Mouse (Mus musculus): ENCODE measurements around the gene Slc22a20.
A peak's percentile ranks its signal among the peaks of the same experiment; 100 is the strongest.

The Slc22a20 gene

DNA sequence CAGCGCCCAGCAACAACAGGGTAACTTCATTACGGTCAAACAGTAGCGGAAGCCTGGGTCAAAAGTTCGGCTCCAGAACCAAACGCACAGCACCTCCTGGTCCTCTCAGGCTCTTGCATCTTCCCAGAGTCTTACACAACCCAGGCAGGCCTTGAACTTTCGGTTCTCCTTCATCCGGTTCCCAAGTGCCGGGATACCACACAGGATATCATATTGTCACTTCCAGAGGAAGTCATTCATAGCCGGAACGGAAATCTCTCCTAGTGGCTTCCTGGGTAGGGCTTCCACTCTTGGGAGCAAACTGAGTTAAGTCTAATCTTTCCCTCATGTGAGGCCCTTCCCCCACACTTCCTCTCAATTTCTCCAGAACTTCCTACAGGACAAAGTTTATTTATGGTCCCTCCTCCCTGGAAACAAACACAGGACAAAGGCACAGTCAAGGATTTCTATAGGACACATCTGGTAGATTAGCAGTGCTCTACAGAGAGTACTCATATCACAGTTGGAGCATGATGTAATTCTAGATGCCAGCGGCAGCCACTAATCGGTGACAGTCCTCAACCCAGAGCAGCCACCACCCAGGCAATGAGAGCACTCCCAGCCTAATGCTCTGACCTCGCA is 33.8 kb downstream of the Slc22a20 start:
- DNase-seq (ENCODE audit: low spot score in 2 of 2), result no peak

DNA sequence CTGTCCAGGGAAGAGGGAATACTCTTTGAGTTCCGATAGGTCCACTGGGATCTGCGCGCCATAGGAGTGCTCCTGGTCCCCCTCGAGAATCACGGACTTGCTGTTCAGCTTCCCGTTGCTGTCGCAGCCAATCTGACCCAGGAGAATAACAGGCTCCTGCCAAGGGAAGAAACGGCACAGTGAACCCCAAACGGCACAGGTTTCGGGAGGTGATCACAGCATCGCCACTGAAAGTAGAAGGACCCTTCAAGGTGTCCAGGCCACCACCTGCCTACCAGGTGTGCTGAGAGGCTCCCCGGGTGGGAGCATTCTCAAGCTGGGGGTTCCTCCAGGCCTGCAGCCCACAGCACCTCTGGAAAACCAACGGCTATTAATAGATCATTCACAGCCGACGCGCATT is 34.3 kb downstream of the Slc22a20 start:
- DNase-seq (ENCODE audit: low spot score in 2 of 2), result no peak

DNA sequence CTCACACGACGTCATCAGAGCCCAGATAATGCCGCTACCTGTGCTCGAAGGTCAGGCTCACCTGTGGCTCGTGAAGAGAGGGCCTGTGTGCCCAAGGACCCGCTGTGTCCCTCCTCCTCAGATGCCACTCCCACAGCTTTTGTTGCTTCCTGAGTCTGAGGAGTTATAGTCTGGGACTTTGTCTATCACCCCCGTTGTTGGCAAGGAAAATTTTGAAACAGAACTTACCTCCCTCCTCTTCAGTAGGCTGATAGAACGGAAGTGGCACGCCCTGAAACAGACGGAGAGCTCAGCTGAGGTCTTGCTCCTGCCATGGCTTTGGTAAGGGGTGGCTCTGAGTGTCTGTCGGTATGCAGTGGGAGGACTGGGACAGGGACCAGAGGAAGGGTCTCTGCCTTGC is 35.7 kb downstream of the Slc22a20 start:
- no peak for DNase-seq (ENCODE audit: low spot score in 2 of 2)

DNA sequence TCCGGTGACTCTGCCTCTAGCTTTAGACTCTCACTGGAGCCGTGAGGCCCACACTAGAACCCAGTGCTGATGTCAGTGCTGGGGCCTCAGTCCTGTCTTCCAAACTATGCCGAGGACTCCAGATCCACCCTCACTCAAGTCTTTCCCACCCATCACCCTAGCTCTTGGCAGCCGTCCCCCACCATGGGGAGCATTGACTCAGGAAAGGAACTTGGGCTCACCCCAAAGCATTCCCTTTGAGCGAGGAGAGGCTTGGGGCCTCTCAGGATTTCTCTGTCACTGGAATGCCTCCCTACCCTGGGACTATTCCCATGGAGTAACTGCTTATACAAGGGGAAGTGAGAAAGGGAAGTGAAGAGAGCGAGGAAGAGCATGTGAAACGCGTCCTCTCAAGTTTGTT is 40.1 kb downstream of the Slc22a20 start:
- DNase-seq (ENCODE audit: low spot score in 2 of 2), result no peak

DNA sequence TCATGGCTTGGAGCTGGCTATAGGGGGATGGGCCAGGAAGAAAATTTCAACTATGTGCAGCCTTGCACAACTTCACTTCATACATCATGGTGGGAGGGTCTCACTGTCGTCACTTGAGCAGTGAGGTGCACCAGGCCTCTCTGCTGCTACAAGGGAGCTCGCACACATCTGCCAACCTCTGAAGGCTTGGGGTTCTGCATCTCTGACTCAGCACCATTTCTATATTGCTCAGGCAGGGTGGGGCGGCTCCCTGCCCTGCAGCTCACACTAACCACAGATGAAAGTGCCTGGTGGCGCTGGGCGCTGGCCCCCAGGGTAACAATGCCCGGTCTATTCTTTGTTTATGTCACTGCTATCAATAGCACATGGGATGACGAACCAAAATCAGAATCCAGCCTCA is 40.9 kb downstream of the Slc22a20 start:
- DNase-seq (ENCODE audit: low spot score in 2 of 2), result no peak

DNA sequence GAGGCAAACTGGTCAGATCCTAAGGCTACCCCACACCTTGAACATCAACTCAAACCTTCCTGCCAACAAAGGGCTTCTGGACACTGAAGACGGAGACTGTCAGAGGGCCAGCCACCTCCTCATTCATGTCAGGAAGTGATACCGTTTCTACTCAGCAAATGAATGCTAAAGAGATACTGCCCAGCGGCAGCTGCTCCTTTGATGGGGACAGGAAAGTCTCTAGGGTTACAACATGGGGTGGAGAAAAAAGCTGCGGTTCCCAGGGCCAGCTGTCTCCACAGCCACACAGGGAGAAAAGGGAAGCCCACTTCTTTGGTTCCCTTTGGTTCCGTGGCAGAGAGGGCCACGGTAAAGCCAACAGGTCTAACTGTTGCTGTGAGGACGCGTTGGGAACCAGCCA is 41.8 kb downstream of the Slc22a20 start:
- no peak for DNase-seq (ENCODE audit: low spot score in 2 of 2)

DNA sequence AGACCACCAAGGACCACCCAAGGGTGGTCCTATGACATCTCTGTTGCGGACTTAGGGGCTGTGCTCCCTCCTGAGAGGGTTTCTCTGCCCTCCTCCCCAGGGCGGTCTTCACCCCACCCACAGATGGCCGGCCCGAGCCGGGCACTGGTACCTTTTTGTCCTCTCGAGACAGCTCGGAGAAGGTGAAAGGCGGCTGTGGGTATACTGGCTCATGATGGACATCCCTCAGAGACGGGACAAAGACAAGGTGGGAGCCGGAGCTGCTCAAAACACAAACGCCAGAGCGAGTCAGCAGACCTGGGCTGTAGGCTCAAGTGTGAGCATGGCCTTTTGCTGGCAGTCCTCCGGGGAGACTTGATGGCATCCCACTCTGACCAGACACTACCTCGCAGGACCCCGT is 42.5 kb downstream of the Slc22a20 start:
- peak in 1 of 2 experiments; percentile 60 for DNase-seq (ENCODE audit: low spot score in 2 of 2)

DNA sequence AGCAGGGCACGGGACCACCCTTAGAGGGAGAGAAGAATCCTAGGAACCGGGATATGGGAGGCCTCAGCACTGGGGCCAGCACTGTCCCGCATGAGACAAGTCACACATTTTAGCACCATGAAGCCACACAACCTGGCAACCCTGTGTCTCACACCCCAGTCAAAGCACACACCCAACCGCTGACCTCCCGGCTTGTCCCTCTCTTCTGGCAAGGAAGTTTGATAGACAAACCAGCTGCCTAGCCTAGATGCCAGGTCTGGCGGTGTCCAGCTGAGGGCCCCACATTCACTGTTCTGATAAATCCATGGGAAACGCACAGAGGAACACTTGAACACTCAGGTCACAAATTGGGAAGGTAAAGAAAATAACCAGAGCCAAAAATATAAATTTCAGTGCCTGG is 43.4 kb downstream of the Slc22a20 start:
- DNase-seq (ENCODE audit: low spot score in 2 of 2), result no peak

DNA sequence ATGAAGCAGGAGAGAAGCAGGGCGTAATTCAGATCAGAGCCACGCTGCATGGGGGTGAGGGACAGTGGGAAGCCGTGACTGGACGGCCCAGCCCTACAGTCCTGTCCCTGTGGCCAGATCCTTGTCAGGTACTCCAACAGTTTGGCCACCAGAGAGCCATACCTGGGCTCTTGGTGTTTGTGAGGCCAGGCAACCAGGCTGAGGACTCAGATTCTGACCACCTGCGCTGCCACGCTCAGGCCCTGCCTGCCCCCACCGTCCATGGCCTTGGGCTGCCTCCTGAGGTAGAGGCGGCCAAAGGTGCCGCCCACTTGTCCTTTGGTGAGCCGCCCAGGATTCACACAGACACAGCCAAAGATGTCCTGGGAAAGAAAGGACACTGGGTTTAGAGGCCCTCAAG is 45.3 kb downstream of the Slc22a20 start:
- DNase-seq (ENCODE audit: low spot score in 2 of 2), result no peak

DNA sequence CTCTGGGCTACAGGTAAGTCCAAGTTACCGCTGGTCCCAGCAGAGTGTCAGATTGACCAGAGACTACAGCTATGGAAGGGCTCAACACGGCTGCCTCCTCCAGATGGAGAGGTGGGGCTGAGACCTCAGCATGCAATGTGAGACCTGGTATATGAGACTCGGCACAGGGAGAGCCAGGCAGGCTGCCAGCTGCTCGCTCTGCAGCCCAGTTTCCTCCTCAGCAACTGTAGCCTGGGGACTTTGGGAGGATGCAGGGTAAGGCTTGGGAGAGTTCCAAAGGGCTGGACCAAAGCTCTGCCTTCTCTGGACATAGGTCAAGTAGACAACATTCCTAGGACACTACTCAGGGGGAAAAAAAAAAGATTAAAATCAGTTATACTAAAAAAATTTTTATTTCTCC is 45.8 kb downstream of the Slc22a20 start:
- DNase-seq (ENCODE audit: low spot score in 2 of 2), result no peak

DNA sequence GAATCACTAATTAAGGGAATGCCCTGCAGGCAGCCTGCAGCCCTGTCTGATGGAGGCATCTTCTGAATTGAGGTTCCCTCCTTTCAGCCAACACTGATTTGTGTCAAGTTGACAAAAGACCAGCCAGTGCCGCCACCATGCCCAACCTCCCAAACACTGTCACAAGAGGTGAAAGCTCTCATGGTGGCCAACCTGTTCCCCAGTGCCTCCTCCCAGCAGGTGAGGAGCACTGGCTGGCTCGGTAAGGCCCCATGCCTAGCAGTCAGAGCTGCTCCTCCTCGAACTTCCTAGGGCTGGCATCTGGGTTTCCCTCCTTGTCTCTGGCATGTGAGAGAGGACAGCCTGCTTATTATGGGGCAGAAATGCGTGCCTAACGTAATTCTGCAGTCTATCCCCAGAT is 46.2 kb downstream of the Slc22a20 start:
- no peak for DNase-seq (ENCODE audit: low spot score in 2 of 2)

DNA sequence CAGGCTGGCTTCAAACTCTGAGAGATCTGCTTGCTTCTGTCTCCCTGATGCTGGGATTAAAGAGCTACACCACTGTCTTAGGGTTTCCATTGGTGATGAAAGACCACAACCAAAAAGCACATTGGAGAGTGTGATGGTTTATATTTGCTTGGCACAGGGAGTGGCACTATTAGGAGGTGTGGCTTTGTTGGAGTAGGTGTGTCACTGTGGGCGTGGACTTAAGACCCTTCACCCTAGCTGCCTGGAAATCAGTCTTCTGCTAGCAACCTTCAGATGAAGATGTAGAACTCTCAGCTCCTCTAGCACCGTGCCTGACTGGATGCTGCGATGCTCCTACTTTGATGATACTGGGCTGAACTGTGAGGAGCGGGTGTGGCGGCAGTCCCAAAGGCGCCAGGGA is 47.4 kb downstream of the Slc22a20 start:
- no peak for DNase-seq (ENCODE audit: low spot score in 2 of 2)

DNA sequence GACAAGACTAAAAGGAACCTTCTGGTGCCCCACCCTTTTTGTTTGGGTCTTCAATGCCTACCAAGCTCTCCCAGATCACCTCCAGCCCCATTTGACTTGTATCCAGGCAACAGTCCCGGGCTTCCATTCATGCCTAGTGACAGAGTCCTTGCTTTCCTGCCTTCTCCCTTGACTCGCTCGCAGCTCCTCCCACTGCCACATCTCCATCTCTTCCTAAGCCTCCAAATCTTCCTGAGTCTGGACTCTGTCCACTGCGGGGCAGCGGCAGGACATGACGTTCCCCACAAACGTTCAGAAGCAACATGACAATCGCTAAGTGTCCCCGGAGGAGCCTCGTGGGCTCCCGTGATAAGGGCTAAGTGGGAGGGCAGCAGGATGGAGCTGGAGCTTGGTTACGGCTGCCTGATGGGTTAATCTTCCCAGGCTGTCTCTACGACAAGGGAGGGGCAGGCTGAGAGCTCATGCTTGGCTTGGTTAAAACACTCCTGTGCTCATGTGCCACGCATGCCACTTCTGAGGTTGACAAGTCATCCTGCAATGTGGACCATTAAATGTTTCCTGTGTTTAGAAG is 48.0 kb downstream of the Slc22a20 start:
- DNase-seq (ENCODE audit: low spot score in 2 of 2), result no peak

DNA sequence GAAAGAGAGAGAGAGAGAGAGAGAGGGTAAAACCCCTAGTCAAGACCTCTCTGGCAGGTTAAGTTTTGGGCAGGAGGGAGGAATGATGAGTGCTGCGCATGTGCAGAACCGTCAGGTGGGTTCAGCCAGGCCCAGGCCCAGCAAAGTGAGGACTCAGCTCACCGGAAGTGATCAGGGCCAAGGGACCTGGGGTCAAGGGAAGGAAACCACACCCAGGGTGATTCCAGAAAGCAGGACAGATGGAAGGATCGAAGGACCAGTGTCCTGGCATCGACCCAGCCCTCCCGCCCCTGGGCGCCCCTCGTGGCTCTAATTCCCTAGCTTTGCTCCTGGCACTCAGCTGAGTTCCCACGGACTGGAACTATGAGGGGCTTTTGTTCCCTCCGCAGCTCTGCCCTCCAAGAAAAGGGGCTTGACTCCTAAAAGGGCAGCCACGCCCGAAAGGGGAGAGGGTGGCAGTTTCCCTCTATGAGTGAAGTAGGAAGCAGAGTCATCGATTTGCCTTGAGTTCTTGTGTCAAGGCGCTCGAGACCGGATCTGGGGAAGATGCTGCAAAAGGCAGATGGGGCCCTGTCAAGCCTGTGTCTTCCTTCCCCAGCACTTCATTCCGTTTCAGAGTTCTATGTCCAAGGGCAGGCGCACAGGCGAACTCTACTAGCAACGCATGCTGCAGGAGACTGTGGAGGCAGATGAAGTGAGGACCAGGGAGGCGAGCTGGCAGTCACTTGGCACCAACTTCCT is 48.7 kb downstream of the Slc22a20 start:
- DNase-seq (ENCODE audit: low spot score in 2 of 2), result no peak

DNA sequence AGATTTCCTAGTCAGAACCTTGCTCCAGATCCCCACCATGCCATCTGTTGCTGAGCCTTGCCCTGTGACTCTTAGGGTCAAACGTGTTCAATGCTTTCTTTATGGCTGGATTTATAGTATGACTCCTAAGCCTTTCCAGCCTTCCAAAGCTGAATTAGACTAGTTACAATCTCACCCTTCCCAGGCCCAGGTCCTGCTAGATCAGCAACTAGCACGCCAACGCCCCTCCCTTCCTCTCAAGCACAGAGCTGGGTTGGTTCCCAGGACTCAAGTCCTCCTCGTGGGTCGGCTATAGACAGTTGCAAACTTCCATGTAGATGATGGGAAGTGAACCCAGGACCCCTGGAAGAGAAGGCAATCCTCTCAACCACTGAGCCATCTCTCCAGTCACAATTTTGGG is 50.3 kb downstream of the Slc22a20 start:
- no peak for DNase-seq (ENCODE audit: low spot score in 2 of 2)

DNA sequence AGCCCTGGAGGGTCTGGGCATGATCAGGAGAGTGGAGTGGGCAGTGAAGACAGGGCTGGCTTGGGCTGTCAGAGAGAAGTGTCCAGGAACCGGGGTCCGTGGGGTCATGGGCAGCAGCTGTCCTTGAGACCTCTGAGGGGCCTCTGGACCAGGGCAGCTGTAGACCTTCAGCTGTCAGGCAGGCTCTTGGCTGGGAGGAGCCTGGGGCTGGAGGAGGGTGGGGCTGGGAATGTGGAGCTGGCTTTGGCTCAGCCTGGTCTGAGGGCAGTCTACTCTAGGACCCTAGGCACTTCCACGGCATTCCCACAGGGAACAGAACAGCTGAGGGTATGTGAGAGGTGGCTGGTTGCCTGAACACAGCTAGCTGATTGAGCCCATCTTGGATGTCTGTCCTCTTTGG is 50.7 kb downstream of the Slc22a20 start:
- no peak for DNase-seq (ENCODE audit: low spot score in 2 of 2)

DNA sequence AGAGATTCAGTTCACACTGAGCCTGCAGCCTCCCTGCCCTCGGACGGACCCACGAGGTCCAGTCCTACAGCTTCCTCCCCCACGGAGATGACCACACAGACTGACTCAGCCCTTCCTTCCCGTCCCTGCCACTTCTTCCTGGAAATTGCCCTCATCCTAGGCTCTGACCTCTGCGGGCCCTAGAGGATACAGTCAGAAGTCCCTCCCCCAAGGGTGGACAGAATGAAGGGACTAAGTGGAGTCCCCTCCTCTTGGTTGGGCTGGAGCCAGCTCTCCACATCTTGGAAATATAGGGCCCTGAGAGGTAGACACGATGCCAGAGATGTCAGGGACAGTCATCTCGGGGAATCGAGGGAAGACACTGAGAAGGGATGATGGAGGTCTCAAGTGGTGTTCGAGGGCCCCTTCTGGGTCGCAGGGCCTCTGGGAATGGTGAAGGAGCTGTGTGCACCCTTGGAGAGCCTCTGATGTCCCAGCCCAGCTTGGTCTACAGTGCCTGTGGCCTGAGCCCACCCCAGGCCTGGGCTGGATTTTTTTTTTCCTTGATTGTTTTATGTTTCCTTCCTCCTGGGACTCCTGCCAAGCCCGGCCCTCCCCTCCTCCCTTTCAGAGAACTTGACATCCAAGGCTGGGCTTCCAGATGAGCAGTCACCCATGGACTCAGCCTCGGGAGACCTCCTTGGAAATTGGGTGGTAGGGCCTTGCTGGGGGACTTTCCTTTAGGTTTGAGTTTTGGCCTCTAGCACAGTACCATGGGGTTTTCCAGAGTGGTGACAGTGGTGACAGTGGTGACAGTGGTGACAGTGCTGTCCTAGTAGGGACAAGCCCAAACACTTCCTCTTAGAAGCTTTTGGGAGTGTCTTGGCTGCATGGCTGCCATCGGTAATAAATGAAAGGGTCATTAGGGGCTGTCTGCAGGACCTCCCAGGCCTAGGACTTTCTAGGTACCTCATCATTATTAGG is 56.0 kb downstream of the Slc22a20 start:
- DNase-seq (ENCODE audit: low spot score in 2 of 2), result peak in 1 of 2 experiments; percentile 40

DNA sequence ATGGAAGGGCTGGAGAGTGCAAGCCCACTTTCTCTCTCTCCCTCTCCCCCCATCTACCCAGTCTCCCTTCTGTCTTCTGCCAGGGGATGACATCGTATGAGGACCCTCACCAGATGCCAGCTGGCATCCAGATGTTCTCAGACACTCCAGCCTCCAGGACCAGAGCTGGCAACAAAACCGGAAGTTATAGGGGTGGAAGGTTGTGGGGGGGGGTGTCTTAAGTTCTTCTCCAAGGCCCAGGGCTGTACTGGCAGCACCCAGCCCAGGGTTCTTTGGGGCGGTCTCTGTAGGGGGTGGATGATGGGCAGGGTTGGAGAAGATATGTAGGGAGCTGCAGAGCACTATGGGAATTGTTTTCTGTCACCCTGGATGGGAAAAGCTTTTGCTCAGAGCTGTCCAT is 57.4 kb downstream of the Slc22a20 start:
- no peak for DNase-seq (ENCODE audit: low spot score in 2 of 2)

DNA sequence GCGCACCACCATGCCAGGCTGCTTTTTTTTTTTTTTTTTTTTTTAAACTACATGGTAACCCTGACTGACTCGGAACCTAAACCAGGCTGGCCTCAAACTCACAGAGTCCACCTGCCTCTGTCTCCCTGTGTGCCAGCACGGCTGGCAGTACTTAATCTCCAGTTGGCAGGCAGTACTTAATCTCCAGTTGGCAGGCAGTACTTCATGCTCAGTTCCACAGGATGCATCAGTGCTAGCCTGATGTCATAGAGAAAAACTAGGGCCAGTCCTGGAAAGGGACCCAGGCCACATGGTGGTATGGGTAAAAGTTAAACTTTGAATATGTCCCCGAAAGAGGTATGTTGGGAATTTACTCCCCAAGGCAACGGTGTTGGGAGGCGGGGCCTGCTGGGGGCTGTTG is 57.8 kb downstream of the Slc22a20 start:
- DNase-seq (ENCODE audit: low spot score in 2 of 2), result no peak

DNA sequence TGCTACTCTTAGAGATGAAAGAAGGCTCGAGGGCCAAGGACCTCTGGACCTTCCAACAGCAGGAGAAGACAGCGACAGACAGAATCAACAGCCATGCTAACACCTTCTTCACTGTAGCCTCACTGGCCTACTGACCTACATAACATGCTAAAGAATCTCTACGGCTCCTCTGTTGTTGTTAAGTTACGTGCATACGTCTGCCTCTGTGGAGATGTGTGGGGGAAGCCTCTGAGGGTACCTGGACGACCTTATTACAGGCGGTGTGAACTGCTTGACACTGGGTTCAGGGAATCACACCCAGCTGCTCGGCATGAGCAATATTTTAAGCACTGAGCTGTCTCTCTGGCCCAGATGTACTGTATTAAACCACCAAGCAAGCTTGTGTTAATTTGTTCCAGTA is 58.4 kb downstream of the Slc22a20 start:
- no peak for DNase-seq (ENCODE audit: low spot score in 2 of 2)

DNA sequence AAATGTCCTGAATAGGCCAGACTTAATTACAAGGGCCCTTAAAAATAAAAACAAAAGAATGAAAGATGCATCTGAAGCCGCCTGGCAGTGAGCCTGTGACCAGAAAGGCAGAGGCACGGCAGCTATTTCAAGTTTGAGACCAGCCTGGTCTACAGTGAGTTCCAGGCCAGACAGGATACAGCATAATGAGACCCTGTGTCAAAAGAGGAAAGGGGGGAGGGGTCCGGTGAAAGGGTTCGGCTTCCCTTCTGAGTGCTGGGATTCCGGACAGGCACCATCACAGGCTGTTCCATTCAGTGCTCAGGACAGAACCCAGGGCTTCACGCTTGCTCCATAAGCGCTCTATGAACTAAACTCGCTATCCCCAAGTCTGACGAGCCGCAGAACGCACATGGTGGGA is 58.9 kb downstream of the Slc22a20 start:
- DNase-seq (ENCODE audit: low spot score in 2 of 2), result no peak

DNA sequence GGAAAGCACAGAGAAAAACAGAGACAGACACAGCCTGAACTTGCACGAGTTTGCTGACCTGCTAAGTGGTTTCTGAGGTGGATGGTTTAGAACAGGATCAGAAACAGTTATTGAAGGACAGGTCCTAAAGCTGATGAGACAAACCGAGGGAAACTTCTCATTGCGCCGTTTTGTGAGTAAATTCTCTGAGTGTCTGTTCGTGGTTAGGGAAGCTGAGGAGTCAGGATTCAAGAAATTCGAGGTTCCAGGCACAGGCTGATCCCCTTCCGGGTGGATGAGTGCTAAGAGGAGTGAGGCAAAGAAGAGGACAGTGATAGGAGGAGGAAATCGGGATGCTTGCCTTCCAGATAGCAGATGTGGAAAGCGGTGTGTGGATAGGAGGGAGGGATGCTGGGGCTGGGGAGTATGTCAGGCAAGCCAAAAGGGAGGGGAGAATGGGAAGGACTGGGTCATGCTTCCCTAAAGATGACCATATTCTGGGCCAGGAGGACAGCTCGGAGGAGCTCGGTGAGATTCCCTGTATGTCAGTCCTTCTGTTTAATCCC is 60.6 kb downstream of the Slc22a20 start:
- DNase-seq (ENCODE audit: low spot score in 2 of 2), result no peak
